Mouse (Mus musculus) kidney, embryonic 15.5 days (tissue): Measurements from ENCODE around the gene Vwa3b. TPM values are rescaled to one million over a fixed set of nuclear protein-coding genes. Genes with fewer than 3 reads are reported as not detected.

Source experiments
- ATAC-seq: fragments of 200-750 bp; cut with Nextera tagmentation; replicated peaks from 2 replicates; pipeline ENCODE4 v1.8.0; 2017; ENCODE audit warnings: moderate TSS enrichment; ENCODE audit not compliant: low FRiP score
- H3K27ac ChIP-seq: fragments of 300-500 bp; sonication (generic); 2 replicates; pipeline ENCODE4 v1.5.1; 2015; ENCODE audit warnings: mild to moderate bottlenecking, inconsistent platforms
- H3K27me3 ChIP-seq: fragments of 300-500 bp; sonication (generic); 2 replicates; pipeline ENCODE4 v1.6.1; 2015; ENCODE audit warnings: inconsistent platforms
- H3K36me3 ChIP-seq: fragments of 300-500 bp; sonication (generic); 2 replicates; pipeline ENCODE4 v1.6.1; 2015; ENCODE audit warnings: inconsistent platforms
- H3K4me1 ChIP-seq: fragments of 300-500 bp; sonication (generic); 2 replicates; pipeline ENCODE4 v1.6.1; 2015; ENCODE audit warnings: inconsistent platforms
- H3K4me2 ChIP-seq: fragments of 300-500 bp; sonication (generic); 2 replicates; pipeline ENCODE4 v1.6.1; 2015; ENCODE audit warnings: moderate library complexity, mild to moderate bottlenecking, inconsistent platforms
- H3K4me3 ChIP-seq: fragments of 300-500 bp; sonication (generic); replicated peaks from 2 replicates; pipeline ENCODE4 v1.5.1; 2015; ENCODE audit warnings: mild to moderate bottlenecking, inconsistent platforms
- H3K9ac ChIP-seq: fragments of 300-500 bp; sonication (generic); 2 replicates; pipeline ENCODE4 v1.6.1; 2015; ENCODE audit warnings: mild to moderate bottlenecking, inconsistent platforms
- H3K9me3 ChIP-seq: fragments of 300-500 bp; sonication (generic); replicated peaks from 2 replicates; pipeline ENCODE4 v1.6.1; 2016; ENCODE audit warnings: inconsistent platforms
- WGBS: fragments of 180-500 bp; shearing (Covaris S2); methylation state at CpG from one replicate; pipeline ENCODE4 v1.1.7; 2015; ENCODE audit warnings: mixed read lengths; 5-methylcytosine and 5-hydroxymethylcytosine counted together
- polyA plus RNA-seq: library from polyadenylated mRNA; unstranded; fragments of >200 nt; fragmentation: Nextera tagmentation; extraction: Ambion mirVana; gene quantifications from 2 replicates; pipeline ENCODE4 v1.2.1, GENCODE M21; 2015

Gene Vwa3b
- polyA plus RNA-seq, 1 experiment from 2014 or later = not detected

- Histone ChIP-seq H3K27ac (no peak overlapping the region), H3K4me1 (no peaks in the 10 kb centered on the region), H3K27me3 (no peaks in the 10 kb centered on the region), H3K4me2 (no peak overlapping the region), H3K36me3 (no peaks in the 10 kb centered on the region), H3K9ac (no peak overlapping the region), H3K4me3 (no peak overlapping the region), H3K9me3 (no peaks in the 10 kb centered on the region)
- WGBS = 58% methylated on average over 14 of the region's 14 CpGs
- no peak for ATAC-seq
Measured at GRCm38 (mm10) chr1:37077955-37078549, 51.7 kb downstream of the Vwa3b start.

DNA sequence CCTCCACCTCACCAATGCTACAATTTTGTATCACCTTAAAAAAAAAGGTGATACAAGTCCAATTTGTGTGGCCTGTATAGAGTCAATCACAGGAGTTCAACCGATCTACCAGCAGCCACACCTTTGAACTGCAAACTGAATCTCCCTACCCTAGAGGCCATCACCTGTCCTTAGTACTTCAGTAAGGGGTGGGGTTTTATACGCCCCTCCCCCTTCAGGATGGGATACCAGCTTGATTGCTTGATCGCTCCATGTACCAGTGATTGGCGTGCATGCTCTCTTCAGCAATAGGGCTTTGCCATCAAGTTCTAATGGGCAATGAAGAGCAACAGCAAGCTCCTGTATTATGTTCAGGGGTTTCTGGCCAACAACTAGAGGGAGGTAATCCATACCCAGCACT is 54.0 kb downstream of the Vwa3b start:
- no peak overlapping the region for H3K4me3 ChIP-seq
- WGBS = 84% methylated on average over 4 of the region's 4 CpGs
- H3K27me3 ChIP-seq = no peaks in the 10 kb centered on the region
- H3K36me3 ChIP-seq = no peaks in the 10 kb centered on the region
- no peak overlapping the region for H3K9ac ChIP-seq
- no peaks in the 10 kb centered on the region for H3K9me3 ChIP-seq
- no peak overlapping the region for H3K4me2 ChIP-seq
- no peak for ATAC-seq
- no peak overlapping the region for H3K27ac ChIP-seq
- H3K4me1 ChIP-seq = no peaks in the 10 kb centered on the region

- Histone ChIP-seq H3K27ac (no peak overlapping the region), H3K4me3 (no peak overlapping the region), H3K4me2 (no peak overlapping the region), H3K9ac (no peak overlapping the region), H3K36me3 (no peaks in the 10 kb centered on the region), H3K27me3 (no peaks in the 10 kb centered on the region), H3K4me1 (no peaks in the 10 kb centered on the region), H3K9me3 (no peaks in the 10 kb centered on the region)
- ATAC-seq = no peak
- WGBS = 81% methylated on average over 12 of the region's 12 CpGs
Measured at GRCm38 (mm10) chr1:37081376-37082214, 55.2 kb downstream of the Vwa3b start.

DNA sequence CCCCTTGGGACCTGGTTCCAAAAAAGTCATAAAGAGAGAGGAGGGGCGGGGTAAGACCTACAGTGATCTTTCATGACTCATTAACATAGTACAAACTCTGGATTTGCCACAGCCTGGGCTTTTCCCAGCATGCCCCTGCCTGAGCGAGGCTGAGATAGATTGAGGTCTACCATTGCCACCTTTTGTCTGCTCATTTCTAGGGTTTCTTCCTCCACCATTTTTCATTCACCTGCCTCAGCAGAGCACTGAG is 55.7 kb downstream of the Vwa3b start:
- no peak for ATAC-seq
- 80% methylated on average over 2 of the region's 2 CpGs for WGBS

DNA sequence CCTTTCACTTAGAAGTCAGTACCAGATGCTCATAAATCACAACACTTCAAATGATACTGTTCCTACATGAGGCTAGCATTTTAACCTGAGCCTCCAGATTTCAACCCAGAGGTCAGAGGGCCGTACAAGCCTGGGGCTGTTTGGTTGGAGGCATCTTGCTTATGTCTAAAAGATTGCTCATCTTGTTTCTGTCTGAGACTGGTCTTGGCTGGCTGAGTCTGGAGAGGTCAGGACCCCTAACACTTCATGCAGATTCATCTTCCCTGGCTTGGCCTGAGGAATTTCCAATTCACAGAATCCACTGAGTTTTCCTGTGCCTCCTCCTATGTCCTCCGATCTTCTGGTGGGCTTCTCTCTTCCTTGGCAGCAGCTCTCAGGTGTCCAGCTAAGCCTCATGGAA is 57.7 kb downstream of the Vwa3b start:
- no peak overlapping the region for H3K4me2 ChIP-seq
- H3K4me1 ChIP-seq = peaks cover 8% of the 10 kb centered on the region; the same call in 1 of the 2 replicates
- H3K27me3 ChIP-seq = no peaks in the 10 kb centered on the region
- no peaks in the 10 kb centered on the region for H3K36me3 ChIP-seq
- H3K4me3 ChIP-seq = no peak overlapping the region
- H3K27ac ChIP-seq = no peak overlapping the region
- WGBS = 32% methylated on average over 2 of the region's 2 CpGs
- ATAC-seq = no peak
- H3K9me3 ChIP-seq = no peaks in the 10 kb centered on the region
- no peak overlapping the region for H3K9ac ChIP-seq

More for the DNA sequence above, 55.7 kb downstream of the Vwa3b start:
- H3K4me1 ChIP-seq = no peaks in the 10 kb centered on the region
- H3K27ac ChIP-seq = no peak overlapping the region
- H3K4me3 ChIP-seq = no peak overlapping the region
- H3K36me3 ChIP-seq = no peaks in the 10 kb centered on the region
- no peak overlapping the region for H3K4me2 ChIP-seq
- no peak overlapping the region for H3K9ac ChIP-seq
- H3K27me3 ChIP-seq = no peaks in the 10 kb centered on the region
- no peaks in the 10 kb centered on the region for H3K9me3 ChIP-seq

DNA sequence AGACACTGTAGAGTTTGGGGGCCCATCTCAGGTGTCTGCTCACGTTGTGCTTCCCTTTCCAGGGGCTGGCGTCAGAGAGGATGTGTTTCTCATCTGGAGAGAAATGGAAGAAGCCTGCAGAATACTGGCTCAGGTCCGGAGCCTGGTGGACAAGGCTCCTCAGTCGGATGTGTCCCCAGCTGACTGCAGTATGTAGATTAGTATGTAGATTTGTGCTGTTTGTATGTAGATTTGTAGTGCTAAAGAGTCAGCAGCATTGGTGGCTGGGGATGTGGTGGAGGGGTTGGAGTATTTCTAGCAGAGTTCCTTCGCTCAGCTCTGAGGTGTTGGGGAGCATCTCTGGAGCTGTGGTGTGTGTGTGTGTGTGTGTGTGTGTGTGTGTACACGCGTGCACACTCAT is 58.8 kb downstream of the Vwa3b start:
- no peak overlapping the region for H3K27ac ChIP-seq
- no peak overlapping the region for H3K9ac ChIP-seq
- H3K36me3 ChIP-seq = no peaks in the 10 kb centered on the region
- H3K4me1 ChIP-seq = peaks cover 9% of the 10 kb centered on the region; the same call in 1 of the 2 replicates
- H3K4me3 ChIP-seq = no peak overlapping the region
- H3K9me3 ChIP-seq = no peaks in the 10 kb centered on the region
- WGBS = 61% methylated on average over 7 of the region's 7 CpGs
- H3K27me3 ChIP-seq = no peaks in the 10 kb centered on the region
- H3K4me2 ChIP-seq = no peak overlapping the region
- no peak for ATAC-seq

DNA sequence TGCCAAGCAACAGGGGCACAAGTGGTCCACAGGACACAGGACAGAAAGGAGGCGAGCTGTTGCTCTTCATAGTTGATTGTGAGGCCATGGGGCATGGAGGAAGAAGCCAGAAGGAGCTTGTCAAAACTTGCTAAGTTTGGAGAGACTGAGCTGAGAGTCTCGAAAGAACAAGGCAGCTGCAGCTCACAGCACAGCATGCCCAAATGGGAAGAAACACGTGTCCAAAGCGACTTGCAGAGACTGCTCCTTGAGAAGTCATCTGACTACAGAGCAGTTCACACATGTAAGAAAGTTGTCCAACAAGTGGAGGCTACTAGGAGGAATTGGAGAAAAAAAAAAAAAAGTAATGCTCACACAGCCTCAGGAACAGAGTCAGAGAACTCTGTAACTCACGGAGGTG is 62.8 kb downstream of the Vwa3b start:
- Histone ChIP-seq H3K27me3 (no peaks in the 10 kb centered on the region), H3K9ac (no peak overlapping the region), H3K4me1 (peaks cover 9% of the 10 kb centered on the region; the same call in 1 of the 2 replicates), H3K4me3 (no peak overlapping the region), H3K4me2 (no peak overlapping the region), H3K9me3 (no peaks in the 10 kb centered on the region; the same call in 1 of the 2 replicates), H3K36me3 (no peaks in the 10 kb centered on the region), H3K27ac (no peak overlapping the region)
- 78% methylated on average over 5 of the region's 5 CpGs for WGBS
- ATAC-seq = no peak

DNA sequence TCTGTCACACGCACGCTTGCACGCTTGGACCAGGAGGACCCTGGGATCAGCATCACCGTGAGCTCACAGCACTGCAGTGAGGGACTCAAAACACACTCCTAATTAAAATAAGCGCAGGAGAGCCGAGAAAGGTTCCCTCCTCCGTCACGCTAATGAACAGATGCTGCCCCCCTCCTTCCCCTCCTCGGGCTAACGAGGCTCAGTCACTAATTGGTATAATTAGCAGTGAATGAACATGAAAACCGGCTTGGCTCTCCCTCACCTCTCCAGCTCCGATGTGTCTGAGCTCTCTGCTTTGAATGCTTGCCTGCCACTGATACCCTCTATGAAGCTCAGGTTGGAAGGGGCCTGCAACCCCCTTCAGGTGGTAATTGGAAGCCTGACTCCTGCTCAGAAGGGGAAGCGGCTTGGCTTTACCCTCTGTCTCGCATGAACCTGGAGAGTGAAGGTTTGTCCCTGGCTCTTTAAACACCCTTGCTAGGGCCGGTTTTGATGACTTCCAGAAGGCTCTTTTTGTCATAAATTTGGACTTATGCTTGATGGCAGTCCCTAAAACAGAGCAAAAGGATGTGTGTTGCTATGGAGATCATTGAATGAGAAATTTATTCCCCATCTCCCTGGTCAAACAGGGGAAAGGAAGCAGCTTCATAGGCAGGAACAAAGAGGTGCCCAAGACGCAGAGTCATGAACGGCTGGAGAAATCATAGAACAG is 71.1 kb downstream of the Vwa3b start:
- Histone ChIP-seq H3K36me3 (no peaks in the 10 kb centered on the region), H3K4me2 (no peak overlapping the region), H3K9me3 (no peaks in the 10 kb centered on the region; the same call in 1 of the 2 replicates), H3K9ac (no peak overlapping the region), H3K27me3 (no peaks in the 10 kb centered on the region), H3K4me3 (no peak overlapping the region), H3K4me1 (peaks cover 4% of the 10 kb centered on the region; the same call in 1 of the 2 replicates), H3K27ac (no peak overlapping the region)
- no peak for ATAC-seq
- WGBS = 49% methylated on average over 17 of the region's 17 CpGs

DNA sequence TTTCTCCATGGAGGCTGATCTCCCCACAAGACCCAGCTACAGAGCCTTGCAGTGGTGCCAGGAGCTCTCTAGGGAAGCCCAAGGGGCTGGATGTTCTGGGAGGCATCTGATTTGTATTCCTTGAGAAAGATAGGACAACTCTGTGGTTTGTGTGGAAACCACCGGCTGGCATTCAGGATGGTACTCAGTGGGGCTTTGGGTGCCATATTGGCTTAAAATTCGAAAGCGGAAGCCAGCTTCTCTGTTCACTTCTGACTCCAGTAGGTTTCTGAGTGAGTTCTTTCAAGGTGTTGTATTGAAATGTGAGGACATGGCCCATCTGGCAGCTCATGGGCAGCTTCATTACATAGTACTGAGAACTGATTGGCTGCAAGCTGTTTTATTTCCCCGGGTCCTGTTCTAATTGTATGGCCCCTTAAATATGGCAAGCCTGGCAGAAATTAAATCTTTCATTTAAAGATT is 71.7 kb downstream of the Vwa3b start:
- 93% methylated on average over 4 of the region's 4 CpGs for WGBS

DNA sequence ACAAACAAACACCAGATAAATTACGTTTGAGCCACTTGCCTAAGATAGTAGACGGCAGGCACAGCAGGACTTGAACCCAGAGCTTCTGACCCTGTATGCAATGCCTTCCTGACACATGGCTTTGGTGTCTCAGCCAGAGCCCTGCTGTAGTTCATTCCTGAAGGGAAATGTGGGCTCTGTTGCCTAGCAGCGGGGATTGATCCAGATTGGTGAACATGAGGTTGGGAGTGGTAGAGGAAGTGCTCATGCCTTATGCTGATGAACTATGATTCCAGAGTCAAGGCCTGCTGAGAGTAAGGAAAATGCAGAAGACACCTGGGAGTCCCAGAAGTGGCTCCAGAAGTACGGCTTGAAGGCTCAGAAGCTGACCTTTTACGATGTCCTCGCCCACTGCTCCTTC is 74.0 kb downstream of the Vwa3b start:
- Histone ChIP-seq H3K4me2 (no peak overlapping the region), H3K4me1 (peaks cover 7% of the 10 kb centered on the region; the same call in 1 of the 2 replicates), H3K27me3 (no peaks in the 10 kb centered on the region), H3K9ac (no peak overlapping the region), H3K27ac (no peak overlapping the region), H3K36me3 (no peaks in the 10 kb centered on the region), H3K4me3 (no peak overlapping the region), H3K9me3 (no peaks in the 10 kb centered on the region)
- ATAC-seq = no peak
- WGBS = 82% methylated on average over 6 of the region's 6 CpGs

More for the DNA sequence above, 71.7 kb downstream of the Vwa3b start:
- H3K27ac ChIP-seq = no peak overlapping the region
- no peak overlapping the region for H3K4me2 ChIP-seq
- no peaks in the 10 kb centered on the region for H3K27me3 ChIP-seq
- H3K36me3 ChIP-seq = no peaks in the 10 kb centered on the region
- ATAC-seq = no peak
- no peak overlapping the region for H3K9ac ChIP-seq
- no peaks in the 10 kb centered on the region; the same call in 1 of the 2 replicates for H3K9me3 ChIP-seq
- peaks cover 4% of the 10 kb centered on the region; the same call in 1 of the 2 replicates for H3K4me1 ChIP-seq
- no peak overlapping the region for H3K4me3 ChIP-seq

GRCm38 (mm10) chr1:37101016-37101415 is 74.6 kb downstream of the Vwa3b start:
- H3K9me3 ChIP-seq = no peaks in the 10 kb centered on the region
- WGBS = 86% methylated on average over 8 of the region's 8 CpGs
- peaks cover 6% of the 10 kb centered on the region; the same call in 1 of the 2 replicates for H3K4me1 ChIP-seq
- no peaks in the 10 kb centered on the region for H3K36me3 ChIP-seq
- H3K4me3 ChIP-seq = no peak overlapping the region
- ATAC-seq = no peak
- no peak overlapping the region for H3K27ac ChIP-seq
- H3K27me3 ChIP-seq = no peaks in the 10 kb centered on the region
- H3K9ac ChIP-seq = no peak overlapping the region
- H3K4me2 ChIP-seq = no peak overlapping the region

- Histone ChIP-seq H3K4me1 (0 out of 2 replicates have a peak, but pooled peaks cover 3% of the 10 kb centered on the region), H3K27ac (no peak overlapping the region), H3K4me3 (no peak overlapping the region)
Measured at GRCm38 (mm10) chr1:37101717-37102116, 75.3 kb downstream of the Vwa3b start.

More at GRCm38 (mm10) chr1:37101717-37102116, 75.3 kb downstream of the Vwa3b start:
- no peak overlapping the region for H3K4me2 ChIP-seq
- no peaks in the 10 kb centered on the region for H3K36me3 ChIP-seq
- no peak overlapping the region for H3K9ac ChIP-seq
- no peaks in the 10 kb centered on the region for H3K9me3 ChIP-seq
- 78% methylated on average over 2 of the region's 2 CpGs for WGBS
- H3K27me3 ChIP-seq = no peaks in the 10 kb centered on the region
- no peak for ATAC-seq
